Comparison of ENCODE assay signal across 20 mouse cellular contexts in the genomic region with DNA sequence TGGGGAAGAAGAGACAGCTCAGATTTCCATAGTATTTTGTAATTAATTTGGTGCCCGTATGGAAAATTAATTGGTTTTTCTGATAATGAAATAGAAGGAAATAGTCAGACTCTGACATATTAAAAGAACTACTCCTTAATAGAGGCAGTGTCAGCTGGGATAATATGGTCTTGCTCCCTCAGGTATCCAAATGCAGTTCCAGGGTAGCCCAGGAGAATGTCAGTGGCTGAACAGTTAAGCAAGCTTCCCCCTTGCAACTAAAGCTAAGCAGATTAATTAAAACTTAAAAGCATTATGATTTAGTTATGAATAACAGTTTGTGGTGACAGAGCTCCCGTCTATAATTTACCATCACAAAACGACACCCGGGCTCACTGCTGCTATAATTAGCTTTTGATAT.
DNase-seq lines count a peak whose midpoint lies in the region; ATAC-seq and TF ChIP-seq lines count a peak whose summit lies in the region.
"Had no signal": no experiment of that assay in that cellular context is flagged by ENCODE, and none has a peak within 500 bp of the region (broad histone marks: within the 10 kb centered on the region; RNA-seq: fewer than 3 reads in every experiment).

No protein-coding gene starts in this region.

- H3K36me3 ChIP-seq in hindbrain, embryonic 12.5 days = no peaks in the 10 kb centered on the region
- no peaks in the 10 kb centered on the region for H3K36me3 ChIP-seq in hindbrain, embryonic 13.5 days
- H3K36me3 ChIP-seq in midbrain, embryonic 13.5 days = no peaks in the 10 kb centered on the region
- H3K36me3 ChIP-seq in midbrain, embryonic 11.5 days (ENCODE audit: control insufficient read depth, insufficient read depth, low read length) = no peaks in the 10 kb centered on the region
- H3K36me3 ChIP-seq: embryonic facial prominence, embryonic 10.5 days; embryonic facial prominence, embryonic 12.5 days; forebrain, embryonic 12.5 days; forebrain, embryonic 15.5 days had no signal

- H3K4me3 ChIP-seq in hindbrain, embryonic 12.5 days = no peak overlapping the region
- H3K4me3 ChIP-seq in hindbrain, embryonic 13.5 days = no peak overlapping the region
- H3K4me3 ChIP-seq in midbrain, embryonic 13.5 days (replicated peaks) = no peak overlapping the region
- no peak overlapping the region for H3K4me3 ChIP-seq in midbrain, embryonic 11.5 days (ENCODE audit: low read depth, low read length)
- H3K4me3 ChIP-seq in gastrocnemius, adult 2 months = no peak overlapping the region
- H3K4me3 ChIP-seq: embryonic facial prominence, embryonic 10.5 days; embryonic facial prominence, embryonic 12.5 days; forebrain, embryonic 12.5 days; forebrain, embryonic 15.5 days had no signal

- no peak for TF ChIP-seq POLR2A in brain, embryonic 14.5 days (IDR thresholded peaks at IDR 0.05; ENCODE audit: borderline replicate concordance, extremely low read depth, insufficient read depth, insufficient read length, poor library complexity, severe bottlenecking)

- WGBS in hindbrain, embryonic 12.5 days = 64% methylated on average over 4 of the region's 4 CpGs
- 51% methylated on average over 4 of the region's 4 CpGs for WGBS in hindbrain, embryonic 13.5 days
- WGBS in midbrain, embryonic 13.5 days = 70% methylated on average over 4 of the region's 4 CpGs
- WGBS in midbrain, embryonic 11.5 days = 83% methylated on average over 4 of the region's 4 CpGs

- no peaks in the 10 kb centered on the region for H3K27me3 ChIP-seq in hindbrain, embryonic 12.5 days
- no peaks in the 10 kb centered on the region for H3K27me3 ChIP-seq in hindbrain, embryonic 13.5 days
- H3K27me3 ChIP-seq in midbrain, embryonic 13.5 days = no peaks in the 10 kb centered on the region
- H3K27me3 ChIP-seq in midbrain, embryonic 11.5 days (ENCODE audit: control insufficient read depth, insufficient read depth, low read length) = no peaks in the 10 kb centered on the region
- H3K27me3 ChIP-seq: embryonic facial prominence, embryonic 12.5 days; forebrain, embryonic 12.5 days; forebrain, embryonic 15.5 days had no signal

- H3K4me1 ChIP-seq in hindbrain, embryonic 12.5 days = no peaks in the 10 kb centered on the region
- no peaks in the 10 kb centered on the region for H3K4me1 ChIP-seq in hindbrain, embryonic 13.5 days (replicated peaks)
- no peaks in the 10 kb centered on the region for H3K4me1 ChIP-seq in midbrain, embryonic 13.5 days (replicated peaks)
- H3K4me1 ChIP-seq in midbrain, embryonic 11.5 days (ENCODE audit: control insufficient read depth, insufficient read depth, low read length) = no peaks in the 10 kb centered on the region
- H3K4me1 ChIP-seq: embryonic facial prominence, embryonic 12.5 days; forebrain, embryonic 12.5 days; forebrain, embryonic 15.5 days had no signal

- ATAC-seq in hindbrain, embryonic 12.5 days (ENCODE audit: low FRiP score) = peak; percentile 68; the same call in 1 of the 2 replicates
- no peak; the same call in 1 of the 2 replicates for ATAC-seq in hindbrain, embryonic 13.5 days (ENCODE audit: low FRiP score)
- ATAC-seq in midbrain, embryonic 13.5 days = 0 out of 2 replicates have a peak, but pooled peaks have one; percentile 43
- ATAC-seq in midbrain, embryonic 11.5 days (ENCODE audit: low FRiP score) = no peak
- ATAC-seq: forebrain, embryonic 15.5 days; forebrain, postnatal 0 days had no signal

- no peak overlapping the region for H3K27ac ChIP-seq in hindbrain, embryonic 12.5 days
- H3K27ac ChIP-seq in hindbrain, embryonic 13.5 days = no peak overlapping the region
- no peak overlapping the region for H3K27ac ChIP-seq in midbrain, embryonic 13.5 days
- no peak overlapping the region for H3K27ac ChIP-seq in midbrain, embryonic 11.5 days (ENCODE audit: low read depth, low read length)
- no peak overlapping the region for H3K27ac ChIP-seq in gastrocnemius, adult 2 months
- H3K27ac ChIP-seq: embryonic facial prominence, embryonic 10.5 days; embryonic facial prominence, embryonic 12.5 days; forebrain, embryonic 12.5 days; forebrain, embryonic 15.5 days had no signal

- DNase-seq in midbrain, embryonic 11.5 days (ENCODE audit: low spot score, missing footprints) = no peak
- DNase-seq in brain, embryonic 14.5 days (ENCODE audit: low read depth) = peak; percentile 31
- DNase-seq in forelimb bud, embryonic 11.5 days (ENCODE audit: low read depth, low spot score) = peak; percentile 1
- no peak for DNase-seq in gastrocnemius, adult 2 months
- DNase-seq: adrenal gland, adult 2 months; adrenal gland, postnatal 10 days; adrenal gland, postnatal 25 days; cerebellum, adult 11-12 months; cerebellum, adult 2 months; cerebellum, adult 9-10 months; cerebellum, postnatal 10 days; cerebellum, postnatal 25 days; forebrain, postnatal 0 days had no signal

- no peak for TF ChIP-seq CTCF in brain, embryonic 14.5 days (IDR thresholded peaks at IDR 0.05; ENCODE audit: borderline replicate concordance, extremely low read depth, insufficient read depth, insufficient read length)
- TF ChIP-seq CTCF in gastrocnemius, adult 2 months (IDR thresholded peaks at IDR 0.05) = no peak

- no peak overlapping the region for H3K9ac ChIP-seq in hindbrain, embryonic 12.5 days
- no peak overlapping the region for H3K9ac ChIP-seq in hindbrain, embryonic 13.5 days
- H3K9ac ChIP-seq in midbrain, embryonic 13.5 days (replicated peaks) = no peak overlapping the region
- no peak overlapping the region for H3K9ac ChIP-seq in midbrain, embryonic 11.5 days (ENCODE audit: low read length)
- H3K9ac ChIP-seq: embryonic facial prominence, embryonic 12.5 days; forebrain, embryonic 12.5 days; forebrain, embryonic 15.5 days; forebrain, postnatal 0 days had no signal

- intact Hi-C loops in gastrocnemius, adult 2 months (cut with DNase I) = no loop called here

- no peaks in the 10 kb centered on the region for H3K9me3 ChIP-seq in hindbrain, embryonic 12.5 days (replicated peaks)
- H3K9me3 ChIP-seq in hindbrain, embryonic 13.5 days = no peaks in the 10 kb centered on the region
- H3K9me3 ChIP-seq in midbrain, embryonic 13.5 days = no peaks in the 10 kb centered on the region
- H3K9me3 ChIP-seq in midbrain, embryonic 11.5 days (ENCODE audit: control insufficient read depth, low read length) = no peaks in the 10 kb centered on the region
- H3K9me3 ChIP-seq: embryonic facial prominence, embryonic 10.5 days; embryonic facial prominence, embryonic 12.5 days; forebrain, embryonic 12.5 days; forebrain, embryonic 15.5 days had no signal

- H3K4me2 ChIP-seq in hindbrain, embryonic 12.5 days (replicated peaks) = no peak overlapping the region
- H3K4me2 ChIP-seq in hindbrain, embryonic 13.5 days = no peak overlapping the region
- H3K4me2 ChIP-seq in midbrain, embryonic 13.5 days (replicated peaks) = no peak overlapping the region
- H3K4me2 ChIP-seq in midbrain, embryonic 11.5 days = no peak overlapping the region
- H3K4me2 ChIP-seq: embryonic facial prominence, embryonic 12.5 days; forebrain, embryonic 12.5 days; forebrain, embryonic 15.5 days had no signal

Comparison
In these comparisons a context has a peak if more than half of its experiments do, and no peak if none do; other contexts are left out.
1. ATAC-seq: peak in hindbrain, embryonic 12.5 days (single experiment) and midbrain, embryonic 13.5 days (single experiment); none in hindbrain, embryonic 13.5 days (single experiment) and midbrain, embryonic 11.5 days (single experiment).
2. DNase-seq: peak in brain, embryonic 14.5 days (single experiment) and forelimb bud, embryonic 11.5 days (single experiment); none in midbrain, embryonic 11.5 days (single experiment) and gastrocnemius, adult 2 months (single experiment).